Mouse (Mus musculus) frontal cortex, adult 2 months (tissue): ENCODE results near the gene Fam124b. TPM values are rescaled to one million over a fixed set of nuclear protein-coding genes. Genes with fewer than 3 reads are reported as not detected.

Source experiments
- DNase-seq, 2 experiments: peaks; one replicate each; pipeline ENCODE4 v3.0.0; 2022; ENCODE audit warnings: low spot score in 1 of 2; ENCODE audit errors: extremely low spot score in 1 of 2
- polyA plus RNA-seq: library from polyadenylated mRNA; depleted of rRNA; stranded (reverse); fragments of >200 nt; gene quantifications from 2 replicates; pipeline ENCODE4 v1.2.3, GENCODE M21; 2012; rRNA removed

Gene Fam124b
- polyA plus RNA-seq, 1 experiment, result not detected

DNA sequence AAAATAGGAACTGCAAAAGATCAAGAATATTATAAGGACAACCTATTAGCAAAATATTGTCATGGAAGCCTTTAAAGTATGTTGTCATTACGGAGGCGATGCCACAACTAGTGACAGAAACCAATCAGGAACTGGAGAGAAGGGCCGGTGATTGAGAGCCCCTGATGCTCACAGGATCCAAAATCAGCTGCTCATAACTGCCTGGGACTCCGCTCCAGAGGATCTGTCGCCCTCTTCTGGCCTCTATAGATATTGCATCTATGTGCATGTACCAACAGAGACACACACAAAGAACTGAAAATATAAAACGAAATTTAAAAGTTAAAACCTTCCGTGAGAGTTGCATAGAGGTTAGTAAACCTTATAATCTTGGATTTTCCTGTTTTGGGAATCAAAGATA is 38.1 kb downstream of the Fam124b start:
- DNase-seq, result peak in 1 of 2 experiments; percentile 18

DNA sequence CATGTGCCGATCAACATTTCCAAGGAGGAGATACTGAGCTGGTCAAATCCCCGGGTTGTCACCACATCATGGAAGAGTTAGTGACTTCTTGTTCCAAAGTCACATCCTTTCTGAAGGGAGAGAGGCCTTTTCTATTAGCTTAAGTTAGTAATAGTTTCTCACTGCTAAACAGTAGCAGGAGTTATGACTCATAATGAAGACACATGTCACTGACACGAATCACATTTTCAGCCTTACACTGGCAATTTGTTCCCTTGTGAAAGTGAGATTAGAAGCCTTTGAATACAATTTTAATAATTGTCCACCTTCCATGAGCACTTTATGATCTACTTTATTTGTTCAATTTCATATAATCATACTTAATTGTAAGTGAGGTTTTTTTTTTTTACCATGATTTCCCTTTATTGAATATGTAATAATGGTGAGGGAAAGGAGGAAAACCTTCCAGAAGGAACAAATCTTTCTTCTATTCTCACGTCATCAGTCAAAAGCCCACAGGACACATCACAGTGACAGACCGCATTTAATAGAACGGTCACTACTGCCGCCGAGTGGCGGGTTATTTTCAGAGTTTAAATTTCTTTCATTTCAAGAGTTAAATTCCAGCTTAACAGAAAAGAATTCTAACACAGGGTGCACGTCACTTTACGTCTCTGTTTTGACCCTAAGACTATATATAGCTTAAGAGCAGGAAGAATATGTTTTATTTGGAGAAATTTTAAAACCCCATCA is 40.5 kb downstream of the Fam124b start:
- peak in 1 of 2 experiments; percentile 46 for DNase-seq

- no peak for DNase-seq
Observed at GRCm38 (mm10) chr1:80167706-80168105, 50.6 kb downstream of the Fam124b start.

- no peak for DNase-seq
Observed at GRCm38 (mm10) chr1:80166577-80166976, 51.7 kb downstream of the Fam124b start.

- peak in 1 of 2 experiments; percentile 20 for DNase-seq
Observed at GRCm38 (mm10) chr1:80165391-80165790, 52.9 kb downstream of the Fam124b start.

- DNase-seq, result no peak
Observed at GRCm38 (mm10) chr1:80162943-80163342, 55.3 kb downstream of the Fam124b start.

DNA sequence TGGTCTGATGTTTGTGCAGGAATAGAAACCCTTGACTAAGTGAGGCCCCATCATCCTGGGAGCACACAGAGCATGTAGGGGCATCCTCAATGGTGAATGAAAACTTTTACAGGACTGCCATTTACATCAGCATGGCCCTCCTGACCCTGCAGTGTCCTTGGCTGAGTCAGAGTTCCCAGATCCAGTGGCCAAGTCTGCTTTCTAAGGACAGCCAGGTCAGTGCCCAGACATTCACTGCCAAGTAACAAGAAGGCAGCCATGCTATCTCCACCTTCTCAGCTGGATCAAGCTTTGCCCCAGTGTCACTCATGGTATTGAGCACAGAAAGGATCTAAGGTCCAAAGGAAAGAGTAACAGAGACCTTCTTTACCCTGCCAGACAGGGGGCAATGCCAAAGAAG is 58.7 kb downstream of the Fam124b start:
- DNase-seq, result no peak

DNA sequence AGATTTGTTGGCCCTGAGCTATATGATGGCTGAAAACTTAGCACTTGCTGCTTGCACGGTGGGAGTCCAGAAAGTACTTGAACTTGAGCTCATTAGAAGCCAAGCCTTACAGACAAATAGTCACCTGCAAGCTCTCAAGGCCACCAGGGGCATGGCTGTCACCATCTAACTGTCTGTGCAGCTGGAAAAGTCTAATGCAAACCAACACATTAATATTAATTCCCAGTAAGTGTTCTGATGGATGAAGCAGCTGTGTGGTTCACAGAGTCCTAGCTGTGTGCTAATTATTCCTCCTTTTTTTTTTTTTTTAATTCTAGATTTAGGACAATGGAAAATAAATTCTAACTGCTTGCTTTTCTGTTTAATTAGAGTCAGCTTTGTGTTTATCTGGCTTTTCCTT is 63.4 kb downstream of the Fam124b start:
- no peak for DNase-seq

GRCm38 (mm10) chr1:80153125-80153716 is 65.1 kb downstream of the Fam124b start:
- DNase-seq, result no peak

DNA sequence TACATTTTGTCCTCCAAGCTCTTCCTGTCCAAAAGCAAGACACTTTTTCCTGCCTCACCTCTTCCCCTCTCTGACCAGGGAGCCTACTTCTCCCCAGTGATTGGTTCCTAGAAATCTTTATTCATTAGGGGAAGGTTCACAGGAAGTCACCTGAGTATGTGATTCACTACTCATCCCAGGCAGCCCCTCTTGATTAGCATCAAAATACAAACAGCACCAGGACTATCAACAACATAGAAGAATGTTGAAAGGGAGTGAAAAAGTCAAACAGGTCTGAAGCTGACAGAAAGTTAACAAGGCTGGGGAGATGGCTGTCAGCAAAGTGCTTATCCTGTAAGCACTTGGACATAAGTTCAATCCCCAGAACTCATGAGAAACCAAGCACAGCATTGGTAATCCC is 67.6 kb downstream of the Fam124b start:
- DNase-seq, result no peak

Other genes with a start within 250 kb of the Fam124b start
- 71.0 and 88.4 TPM in 2 replicates for gene Cul3, start 122.0 kb upstream of the Fam124b start, polyA plus RNA-seq
- gene Gm45261, start 243.0 kb upstream of the Fam124b start, polyA plus RNA-seq, result not detected in 2 replicates